Mouse (Mus musculus) neural tube, embryonic 11.5 days (tissue): ENCODE measurements around the gene Abcc2. TPM values are rescaled to one million over a fixed set of nuclear protein-coding genes. Genes with fewer than 3 reads are reported as not detected.

Experiments
- ATAC-seq: fragments of 200-750 bp; cut with Nextera tagmentation; 2 replicates; pipeline ENCODE4 v1.8.0; 2017; ENCODE audit warnings: moderate number of reproducible peaks, mild to moderate bottlenecking, moderate TSS enrichment, moderate library complexity; ENCODE audit not compliant: insufficient read depth, low FRiP score, low TSS enrichment
- DNase-seq: peaks from one replicate; pipeline ENCODE4 v3.0.0-alpha.2; 2015; ENCODE audit warnings: low spot score
- H3K27ac ChIP-seq: fragments of 300-500 bp; sonication (generic); 2 replicates; pipeline ENCODE4 v1.5.1; 2014; ENCODE audit warnings: low read depth, mild to moderate bottlenecking, low read length
- H3K27me3 ChIP-seq: fragments of 300-500 bp; sonication (generic); 2 replicates; pipeline ENCODE4 v1.6.1; 2014; ENCODE audit warnings: mild to moderate bottlenecking, low read length, mixed read lengths; ENCODE audit not compliant: control insufficient read depth, insufficient read depth
- H3K36me3 ChIP-seq: fragments of 300-500 bp; sonication (generic); 2 replicates; pipeline ENCODE4 v1.6.1; 2014; ENCODE audit warnings: mild to moderate bottlenecking, low read length, moderate library complexity, mixed read lengths; ENCODE audit not compliant: control insufficient read depth, insufficient read depth
- H3K4me1 ChIP-seq: fragments of 300-500 bp; sonication (generic); 2 replicates; pipeline ENCODE4 v1.6.1; 2014; ENCODE audit warnings: low read length, mixed read lengths; ENCODE audit not compliant: control insufficient read depth, insufficient read depth
- H3K4me2 ChIP-seq: fragments of 300-500 bp; sonication (generic); 2 replicates; pipeline ENCODE4 v1.6.1; 2014; ENCODE audit warnings: low read depth, mild to moderate bottlenecking, moderate library complexity
- H3K4me3 ChIP-seq: fragments of 300-500 bp; sonication (generic); 2 replicates; pipeline ENCODE4 v1.5.1; 2014; ENCODE audit warnings: low read depth, low read length
- H3K9ac ChIP-seq: fragments of 300-500 bp; sonication (generic); 2 replicates; pipeline ENCODE4 v1.6.1; 2014; ENCODE audit warnings: mild to moderate bottlenecking, low read length
- H3K9me3 ChIP-seq: fragments of 300-500 bp; sonication (generic); 2 replicates; pipeline ENCODE4 v1.6.1; 2016; ENCODE audit warnings: low read length; ENCODE audit not compliant: control insufficient read depth
- WGBS: fragments of 180-500 bp; shearing (Covaris S2); extraction: QIAGEN DNeasy Blood & Tissue Kit; methylation state at CpG from one replicate; pipeline ENCODE4 v1.1.7; 2014; 5-methylcytosine and 5-hydroxymethylcytosine counted together
- polyA plus RNA-seq: library from polyadenylated mRNA; unstranded; fragments of >200 nt; fragmentation: Nextera tagmentation; extraction: Ambion mirVana; gene quantifications from 2 replicates; pipeline ENCODE4 v1.2.1, GENCODE M21; 2014

Gene Abcc2
- polyA plus RNA-seq, 1 experiment from 2014 or later = 0.16 TPM

DNA sequence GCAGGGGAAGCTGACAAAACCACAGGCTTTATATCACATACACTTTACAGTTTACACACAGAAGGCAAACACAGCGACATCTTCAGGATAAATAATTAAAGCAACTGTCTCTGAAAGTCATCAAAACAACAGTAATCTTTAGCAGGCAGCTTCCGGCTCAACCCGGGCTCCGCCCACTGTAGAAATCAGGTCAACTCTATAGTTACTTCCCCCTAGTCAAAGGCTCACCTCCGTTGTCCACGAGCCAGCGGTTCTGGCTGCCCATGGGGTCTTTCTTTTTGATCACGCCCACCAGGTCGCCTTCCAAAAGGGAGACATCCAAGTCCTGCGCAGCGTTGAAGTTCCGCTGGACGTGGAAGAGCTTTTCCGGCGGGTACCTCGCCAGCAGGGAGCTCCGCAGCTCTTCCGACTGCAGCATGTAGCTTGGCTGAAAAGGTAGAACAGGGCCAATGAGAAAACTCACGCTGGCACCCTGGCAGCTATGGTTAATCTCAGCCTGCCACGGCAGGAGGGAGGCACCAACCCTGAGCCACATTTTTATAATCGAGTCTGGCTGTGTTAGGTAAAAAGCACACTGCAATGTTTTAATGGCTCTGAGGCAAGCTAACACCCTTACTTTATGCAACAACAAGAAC, 70.1 kb downstream of the Abcc2 start:
- no peak for ATAC-seq
- Histone ChIP-seq H3K4me3 (no peak overlapping the region), H3K27ac (no peak overlapping the region), H3K27me3 (no peaks in the 10 kb centered on the region), H3K9ac (no peak overlapping the region), H3K4me1 (no peaks in the 10 kb centered on the region), H3K9me3 (no peaks in the 10 kb centered on the region), H3K4me2 (no peak overlapping the region), H3K36me3 (peaks cover 26% of the 10 kb centered on the region)
- DNase-seq = no peak
- WGBS = 87% methylated on average over 21 of the region's 21 CpGs

DNA sequence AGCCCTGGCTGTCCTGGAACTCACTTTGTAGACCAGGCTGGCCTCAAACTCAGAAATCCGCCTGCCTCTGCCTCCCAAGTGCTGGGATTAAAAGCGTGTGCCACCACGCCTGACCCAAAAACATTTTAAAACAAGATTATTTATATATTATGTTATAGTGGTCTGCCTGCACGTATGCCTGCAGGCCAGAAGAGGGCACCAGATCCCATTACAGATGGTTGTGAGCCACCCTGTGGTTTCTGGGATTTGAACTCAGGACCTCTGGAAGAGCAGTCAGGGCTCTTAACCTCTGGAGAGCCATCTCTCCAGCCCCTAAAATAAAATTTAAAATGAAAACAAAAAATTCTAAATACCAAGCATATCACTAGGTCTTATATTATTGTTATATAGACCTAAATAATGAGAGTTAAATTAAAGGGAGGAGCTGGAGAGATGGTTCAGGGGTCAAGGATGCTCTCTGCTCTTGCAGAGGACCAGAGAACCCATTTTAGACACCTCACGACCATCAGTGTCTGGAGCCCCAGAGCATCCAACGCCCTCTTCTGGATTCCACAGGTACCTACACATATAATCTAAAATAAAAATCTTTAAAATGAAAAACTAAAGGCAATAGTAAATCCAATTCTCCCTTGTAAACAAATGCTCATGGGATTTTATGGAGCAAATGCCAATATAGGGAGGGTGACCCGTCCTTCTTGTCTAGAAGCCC, 71.0 kb downstream of the Abcc2 start:
- no peak overlapping the region for H3K4me2 ChIP-seq
- no peaks in the 10 kb centered on the region for H3K27me3 ChIP-seq
- H3K9ac ChIP-seq = no peak overlapping the region
- no peaks in the 10 kb centered on the region for H3K4me1 ChIP-seq
- no peak overlapping the region for H3K27ac ChIP-seq
- H3K36me3 ChIP-seq = peaks cover 22% of the 10 kb centered on the region
- no peak for DNase-seq
- 91% methylated on average over 7 of the region's 7 CpGs for WGBS
- H3K4me3 ChIP-seq = no peak overlapping the region
- ATAC-seq = no peak
- no peaks in the 10 kb centered on the region for H3K9me3 ChIP-seq

DNA sequence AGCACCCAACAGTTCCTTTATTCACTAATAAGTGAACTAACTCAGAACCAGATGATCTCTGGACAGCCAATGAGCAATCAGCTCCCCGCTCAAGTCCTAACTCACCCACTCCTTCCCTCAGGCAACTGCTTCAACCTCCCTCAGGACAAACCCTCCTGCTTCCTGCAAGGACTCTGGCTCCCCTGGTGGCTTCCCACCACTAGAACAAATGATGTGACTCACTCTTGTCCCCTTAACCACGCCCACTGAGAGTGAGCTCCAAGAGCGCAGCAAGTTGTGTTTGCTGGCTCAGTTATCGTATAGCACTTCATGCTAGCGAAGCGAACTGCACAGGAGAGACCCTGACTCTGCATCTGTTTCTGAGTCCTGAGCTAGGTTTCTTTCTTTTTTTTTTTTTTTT, 75.4 kb downstream of the Abcc2 start:
- no peak overlapping the region for H3K4me2 ChIP-seq
- whole genome bisulfite sequencing = 82% methylated on average over 6 of the region's 6 CpGs
- ATAC-seq = no peak
- no peaks in the 10 kb centered on the region for H3K27me3 ChIP-seq
- H3K27ac ChIP-seq = no peak overlapping the region
- peaks cover 3% of the 10 kb centered on the region; the same call in 1 of the 2 replicates for H3K9me3 ChIP-seq
- H3K9ac ChIP-seq = no peak overlapping the region
- no peak for DNase-seq
- peaks cover 16% of the 10 kb centered on the region for H3K36me3 ChIP-seq
- no peak overlapping the region for H3K4me3 ChIP-seq
- no peaks in the 10 kb centered on the region for H3K4me1 ChIP-seq

DNA sequence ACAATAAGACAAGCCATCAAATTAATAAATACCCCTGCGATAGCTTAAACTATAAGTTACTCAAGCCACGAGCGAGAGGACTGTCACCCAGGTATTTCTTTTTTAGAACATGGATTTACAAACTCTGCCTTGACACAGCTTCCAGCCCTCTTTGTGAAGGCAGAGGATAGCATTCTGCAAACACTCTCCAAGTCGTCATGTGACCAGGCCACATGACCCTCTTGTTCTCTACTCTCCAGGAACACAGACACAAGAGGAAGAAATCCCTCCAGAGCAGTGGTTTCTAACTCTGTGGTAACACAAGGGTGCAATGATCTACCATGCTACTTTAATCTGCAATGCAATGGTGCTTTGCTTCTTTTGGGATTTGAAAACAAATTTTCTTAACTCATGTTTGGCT, 88.4 kb downstream of the Abcc2 start:
- H3K27me3 ChIP-seq = no peaks in the 10 kb centered on the region
- no peaks in the 10 kb centered on the region for H3K9me3 ChIP-seq
- DNase-seq (no peak), ATAC-seq (no peak)
- no peak overlapping the region for H3K27ac ChIP-seq
- H3K4me2 ChIP-seq = no peak overlapping the region
- 85% methylated on average over 4 of the region's 4 CpGs for WGBS
- no peak overlapping the region for H3K9ac ChIP-seq
- H3K4me1 ChIP-seq = no peaks in the 10 kb centered on the region
- peaks cover 25% of the 10 kb centered on the region for H3K36me3 ChIP-seq
- no peak overlapping the region for H3K4me3 ChIP-seq

DNA sequence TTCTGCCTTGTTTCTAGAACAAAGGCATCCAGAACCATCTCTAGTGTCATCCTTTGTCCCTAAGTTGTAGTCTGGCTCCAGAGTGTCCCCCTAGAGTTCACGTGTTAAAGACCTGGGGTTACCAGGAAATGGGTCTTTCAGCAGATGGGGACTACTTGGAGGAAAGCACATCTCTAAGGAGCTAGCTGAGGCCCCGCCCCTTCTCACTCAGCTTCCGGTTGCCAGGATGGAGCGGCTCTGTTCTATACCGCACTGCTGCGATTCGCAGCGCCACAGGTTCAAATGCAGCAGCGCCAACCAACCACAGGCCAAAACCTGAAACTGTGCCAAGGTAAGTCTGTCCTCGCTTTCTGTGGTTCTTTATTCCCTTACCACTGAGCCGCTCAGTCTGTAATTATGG, 92.4 kb downstream of the Abcc2 start:
- H3K4me3 ChIP-seq = no peak overlapping the region
- peaks cover 17% of the 10 kb centered on the region for H3K36me3 ChIP-seq
- no peak overlapping the region for H3K4me2 ChIP-seq
- no peak overlapping the region for H3K27ac ChIP-seq
- no peaks in the 10 kb centered on the region for H3K9me3 ChIP-seq
- H3K9ac ChIP-seq = no peak overlapping the region
- DNase-seq = no peak
- H3K4me1 ChIP-seq = peaks cover 7% of the 10 kb centered on the region
- H3K27me3 ChIP-seq = no peaks in the 10 kb centered on the region
- ATAC-seq = no peak
- 94% methylated on average over 11 of the region's 11 CpGs for WGBS

DNA sequence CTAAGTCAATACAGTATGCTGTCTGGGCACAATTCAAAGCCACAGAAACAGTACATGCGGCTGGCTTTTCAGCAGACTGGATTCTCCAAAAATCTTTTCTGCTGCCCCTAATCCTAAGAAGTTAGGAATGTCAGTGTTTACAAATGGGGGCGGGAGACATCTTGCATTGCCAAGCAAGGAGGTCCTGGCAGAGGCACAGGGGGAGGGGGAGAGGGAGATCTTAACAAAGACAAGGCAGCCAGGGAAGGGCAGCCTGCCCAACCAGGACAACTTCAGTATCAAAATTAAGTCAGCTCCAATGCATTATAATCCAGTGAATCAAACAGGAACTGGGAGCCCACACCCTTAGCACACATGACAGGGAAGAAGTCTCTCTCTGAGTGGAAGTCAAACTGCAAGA, 94.0 kb downstream of the Abcc2 start:
- Histone ChIP-seq H3K4me2 (no peak overlapping the region), H3K9ac (no peak overlapping the region), H3K4me1 (peaks cover 9% of the 10 kb centered on the region), H3K27ac (no peak overlapping the region), H3K27me3 (no peaks in the 10 kb centered on the region), H3K36me3 (peaks cover 7% of the 10 kb centered on the region), H3K4me3 (no peak overlapping the region), H3K9me3 (no peaks in the 10 kb centered on the region)
- WGBS = 48% methylated on average over 2 of the region's 2 CpGs
- DNase-seq = no peak
- no peak for ATAC-seq

DNA sequence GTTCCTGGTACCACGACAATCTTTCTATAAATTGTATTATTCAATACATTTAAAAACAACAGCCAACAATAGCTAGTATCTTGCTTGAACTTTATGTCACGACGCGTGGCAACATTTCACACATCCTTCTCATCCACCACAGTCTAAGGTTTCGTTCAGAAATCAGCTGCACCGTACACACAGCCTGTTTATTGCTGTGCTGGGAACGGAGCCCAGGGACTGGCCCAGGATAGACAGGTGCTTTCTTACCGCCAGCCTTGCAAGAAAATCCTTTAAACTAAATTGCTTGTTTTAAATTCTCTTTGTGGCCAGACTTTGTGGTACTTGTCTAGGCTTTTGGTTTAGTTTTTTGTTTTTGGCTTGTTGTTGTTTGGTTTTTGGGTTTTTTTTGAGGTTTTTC, 95.4 kb downstream of the Abcc2 start:
- no peak overlapping the region for H3K9ac ChIP-seq
- peaks cover 2% of the 10 kb centered on the region; the same call in 1 of the 2 replicates for H3K36me3 ChIP-seq
- H3K4me3 ChIP-seq = no peak overlapping the region
- no peak for ATAC-seq
- H3K4me1 ChIP-seq = peaks cover 9% of the 10 kb centered on the region
- DNase-seq = no peak
- no peak overlapping the region; the same call in 1 of the 2 replicates for H3K4me2 ChIP-seq
- no peaks in the 10 kb centered on the region for H3K27me3 ChIP-seq
- 88% methylated on average over 8 of the region's 8 CpGs for whole genome bisulfite sequencing
- no peak overlapping the region for H3K27ac ChIP-seq
- no peaks in the 10 kb centered on the region for H3K9me3 ChIP-seq

DNA sequence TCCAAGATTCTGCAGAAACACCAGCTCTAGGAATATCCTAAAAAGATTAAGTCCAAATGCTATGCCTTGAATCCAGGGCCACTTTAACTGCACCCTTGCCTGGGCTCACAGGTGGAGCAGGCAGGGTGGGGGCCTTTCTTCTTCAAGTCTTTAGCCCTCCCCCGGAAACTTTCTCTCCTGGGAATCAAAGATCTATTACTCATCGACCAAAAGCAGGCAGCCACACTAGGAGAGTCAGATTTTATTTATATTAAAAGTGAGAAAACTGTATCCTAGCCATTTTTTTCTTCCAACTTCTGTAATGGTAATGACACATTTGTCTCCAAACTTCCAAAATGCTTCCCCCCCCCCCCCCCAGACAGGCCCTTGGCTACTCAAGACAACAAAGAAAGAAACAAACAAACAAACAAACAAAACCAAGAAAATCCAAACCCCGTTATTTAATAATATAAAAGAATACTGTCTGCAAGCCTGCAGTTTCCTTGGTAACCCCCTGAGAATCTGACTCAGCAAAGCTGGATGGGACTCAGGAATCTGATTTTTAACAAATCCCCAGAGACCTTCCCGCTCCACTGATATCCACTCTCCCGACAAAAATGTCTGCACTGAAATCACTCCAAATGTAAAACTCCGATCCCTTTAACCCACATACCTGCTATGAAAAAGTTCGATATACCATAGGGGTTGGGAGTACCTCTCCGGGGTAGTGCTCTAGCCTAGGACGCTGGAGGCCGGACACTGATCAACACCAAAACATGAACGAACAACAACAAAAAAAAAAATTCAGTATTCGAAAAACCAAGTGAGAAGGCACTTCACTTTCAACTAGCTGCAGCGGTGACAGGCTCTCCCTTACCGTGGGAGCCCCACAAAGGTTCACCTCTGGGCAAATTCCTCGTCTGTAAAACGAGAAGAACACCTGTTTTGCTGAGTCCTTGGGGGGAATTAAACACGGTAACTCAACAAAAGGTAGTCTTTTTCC, 96.4 kb downstream of the Abcc2 start:
- WGBS = 8% methylated on average over 17 of the region's 17 CpGs
- Histone ChIP-seq H3K27me3 (no peaks in the 10 kb centered on the region), H3K27ac (0 out of 2 replicates have a peak overlapping the region, but pooled peaks have one; percentile 91), H3K9me3 (no peaks in the 10 kb centered on the region), H3K4me1 (peaks cover 13% of the 10 kb centered on the region), H3K36me3 (no peaks in the 10 kb centered on the region), H3K4me3 (peak overlapping the region; percentile 66), H3K4me2 (peak overlapping the region; percentile 71), H3K9ac (peak overlapping the region; percentile 86)
- no peak for DNase-seq
- ATAC-seq = no peak
